Mouse (Mus musculus): ENCODE results near the gene Mrgpra1. TPM values are rescaled to one million over a fixed set of nuclear protein-coding genes. Genes with fewer than 3 reads are reported as not detected.

Gene Mrgpra1
- not detected for polyA plus RNA-seq (2017; shearing (Covaris generic))

DNA sequence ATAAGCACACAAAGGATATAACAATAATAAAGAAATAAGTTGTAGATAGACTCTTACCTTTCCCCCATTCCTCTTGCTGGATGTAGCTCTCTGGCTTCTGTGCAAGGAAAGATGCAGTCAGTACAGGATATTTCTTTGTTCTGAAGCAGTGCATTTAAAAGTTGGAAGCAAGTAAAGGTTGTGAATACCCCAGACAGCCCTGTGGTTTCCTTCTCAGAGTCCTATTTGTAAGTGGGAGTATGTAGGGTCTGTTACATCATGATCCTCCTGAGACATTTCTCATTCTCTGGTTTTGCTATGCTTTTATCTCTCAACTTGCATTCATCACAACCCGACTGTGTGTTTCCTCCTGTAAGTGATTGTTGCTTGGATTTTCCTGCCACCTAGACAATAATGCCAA, at the start of gene Mrgpra1:
Gene Mrgpra1, minus strand, starts transcription at position 101 of the 400 bp plus-strand sequence.

Other genes starting within 250 kb of the Mrgpra1 start
- gene Ptpn5, start 220.6 kb downstream of the Mrgpra1 start, polyA plus RNA-seq (2017; shearing (Covaris generic)): 4.9 TPM
- not detected for gene Mrgpra6, start 149.3 kb downstream of the Mrgpra1 start, polyA plus RNA-seq (2017; shearing (Covaris generic))
- not detected for gene Mrgpra9, start 101.4 kb downstream of the Mrgpra1 start, polyA plus RNA-seq (2017; shearing (Covaris generic))
- not detected for gene Mrgpra2a, start 97.9 kb upstream of the Mrgpra1 start, polyA plus RNA-seq (2017; shearing (Covaris generic))
- not detected for gene Mrgpra2b, start 174.6 kb upstream of the Mrgpra1 start, polyA plus RNA-seq (2017; shearing (Covaris generic))
- gene Mrgpra3, start 247.1 kb upstream of the Mrgpra1 start, polyA plus RNA-seq (2017; shearing (Covaris generic)): not detected

All from effector memory CD4-positive, alpha-beta T cell, adult 5 months (primary cell).